Mouse (Mus musculus): ENCODE measurements around the gene Prr12.

DNA sequence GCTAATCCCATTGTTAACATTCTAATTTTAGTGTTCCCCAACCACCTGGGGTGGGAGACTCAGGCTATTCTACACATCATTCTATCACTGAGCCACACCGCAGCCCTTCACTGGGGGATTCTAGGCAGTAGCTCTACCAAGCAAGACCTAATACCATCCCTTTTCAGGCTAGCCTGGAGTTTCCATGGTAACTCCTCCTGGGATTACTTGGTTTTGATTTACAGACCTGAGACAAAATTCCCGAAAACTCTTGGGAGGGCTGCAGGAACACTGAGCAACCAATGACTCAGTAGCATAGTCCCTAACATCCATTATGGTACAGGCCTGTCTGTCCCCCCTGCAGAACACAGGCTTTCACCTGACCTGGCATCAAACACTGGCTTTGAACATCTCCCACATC, 26.4 kb downstream of the Prr12 start:
- TF ChIP-seq CTCF (IDR thresholded peaks at IDR 0.05; ENCODE audit: extremely low read depth, insufficient read length, insufficient replicate concordance, low read depth, low read length): no peak
- no peak for TF ChIP-seq POLR2A (IDR thresholded peaks at IDR 0.05; ENCODE audit: low read depth, low read length)
